Mouse (Mus musculus) midbrain, embryonic 12.5 days (tissue): Measurements from ENCODE around the gene Prkd1. TPM values are rescaled to one million over a fixed set of nuclear protein-coding genes. Genes with fewer than 3 reads are reported as not detected.

Experiments
- ATAC-seq: fragments of 200-750 bp; cut with Nextera tagmentation; 2 replicates; pipeline ENCODE4 v1.8.0; 2017; ENCODE audit warnings: low read depth, moderate TSS enrichment, moderate library complexity; ENCODE audit not compliant: low FRiP score
- H3K27ac ChIP-seq: fragments of 300-500 bp; sonication (generic); replicated peaks from 2 replicates; pipeline ENCODE4 v1.5.1; 2016; ENCODE audit warnings: mild to moderate bottlenecking
- H3K27me3 ChIP-seq: fragments of 300-500 bp; sonication (generic); 2 replicates; pipeline ENCODE4 v1.6.1; 2016; ENCODE audit warnings: mild to moderate bottlenecking
- H3K36me3 ChIP-seq: fragments of 300-500 bp; sonication (generic); 2 replicates; pipeline ENCODE4 v1.6.1; 2016
- H3K4me1 ChIP-seq: fragments of 300-500 bp; sonication (generic); 2 replicates; pipeline ENCODE4 v1.6.1; 2016
- H3K4me2 ChIP-seq: fragments of 300-500 bp; sonication (generic); replicated peaks from 2 replicates; pipeline ENCODE4 v1.6.1; 2016; ENCODE audit warnings: mild to moderate bottlenecking, moderate library complexity
- H3K4me3 ChIP-seq: fragments of 300-500 bp; sonication (generic); 2 replicates; pipeline ENCODE4 v1.5.1; 2016; ENCODE audit warnings: mild to moderate bottlenecking
- H3K9ac ChIP-seq: fragments of 300-500 bp; sonication (generic); replicated peaks from 2 replicates; pipeline ENCODE4 v1.6.1; 2016; ENCODE audit warnings: mild to moderate bottlenecking, moderate library complexity
- H3K9me3 ChIP-seq: fragments of 300-500 bp; sonication (generic); 2 replicates; pipeline ENCODE4 v1.6.1; 2016; ENCODE audit warnings: mild to moderate bottlenecking
- WGBS: fragments of 180-500 bp; shearing (Covaris S2); methylation state at CpG from one replicate; pipeline ENCODE4 v1.1.7; 2016; 5-methylcytosine and 5-hydroxymethylcytosine counted together
- polyA plus RNA-seq: library from polyadenylated mRNA; unstranded; fragments of >200 nt; fragmentation: Nextera tagmentation; extraction: Ambion mirVana; gene quantifications from 2 replicates; pipeline ENCODE4 v1.2.1, GENCODE M21; 2016

Gene Prkd1
- polyA plus RNA-seq, 1 experiment from 2014 or later = 4.9 TPM

DNA sequence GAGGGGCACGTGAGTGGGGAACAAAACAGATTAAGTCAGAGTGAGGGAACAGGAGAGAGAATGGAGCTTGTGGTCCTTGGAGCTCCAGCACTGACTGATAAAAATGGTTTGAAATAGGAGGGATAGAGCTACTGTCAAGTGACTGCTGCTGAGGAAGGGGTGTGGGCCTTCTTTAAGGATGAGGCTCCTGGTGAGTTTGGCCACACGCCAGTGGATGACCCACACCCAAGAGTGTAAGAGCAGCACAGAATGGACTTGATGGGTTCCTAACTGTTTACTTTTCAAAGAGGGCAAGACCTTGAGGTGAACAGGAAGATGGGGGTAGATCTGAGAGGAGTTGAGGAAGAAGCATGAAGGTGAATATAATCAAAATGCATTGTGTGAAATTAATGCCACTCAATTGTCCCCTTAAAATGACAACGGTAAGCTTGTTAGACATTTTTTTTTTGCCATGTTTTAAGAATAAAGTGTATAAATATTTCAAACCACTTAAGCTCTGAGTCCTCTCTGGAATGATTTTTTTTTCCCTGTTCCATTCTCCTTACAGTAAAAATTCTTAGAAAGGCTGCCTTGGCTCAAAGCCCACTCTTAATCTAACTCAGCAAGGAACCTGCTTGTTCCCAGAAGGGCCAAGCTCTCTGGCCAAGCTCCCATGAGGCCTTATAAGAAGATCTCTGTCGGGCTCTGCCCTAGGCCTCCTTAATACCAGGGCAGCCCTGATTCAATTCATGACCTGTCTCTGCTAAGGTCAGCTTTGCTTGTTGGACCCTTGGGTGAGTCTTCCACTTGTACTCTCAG is 42.0 kb downstream of the Prkd1 start:
- H3K36me3 ChIP-seq = no peaks in the 10 kb centered on the region
- ATAC-seq = no peak
- H3K27me3 ChIP-seq = no peaks in the 10 kb centered on the region
- WGBS = 78% methylated on average over 4 of the region's 4 CpGs
- H3K4me2 ChIP-seq = no peak overlapping the region
- no peak overlapping the region for H3K9ac ChIP-seq
- H3K4me3 ChIP-seq = no peak overlapping the region
- no peaks in the 10 kb centered on the region for H3K9me3 ChIP-seq
- no peak overlapping the region for H3K27ac ChIP-seq
- H3K4me1 ChIP-seq = no peaks in the 10 kb centered on the region

DNA sequence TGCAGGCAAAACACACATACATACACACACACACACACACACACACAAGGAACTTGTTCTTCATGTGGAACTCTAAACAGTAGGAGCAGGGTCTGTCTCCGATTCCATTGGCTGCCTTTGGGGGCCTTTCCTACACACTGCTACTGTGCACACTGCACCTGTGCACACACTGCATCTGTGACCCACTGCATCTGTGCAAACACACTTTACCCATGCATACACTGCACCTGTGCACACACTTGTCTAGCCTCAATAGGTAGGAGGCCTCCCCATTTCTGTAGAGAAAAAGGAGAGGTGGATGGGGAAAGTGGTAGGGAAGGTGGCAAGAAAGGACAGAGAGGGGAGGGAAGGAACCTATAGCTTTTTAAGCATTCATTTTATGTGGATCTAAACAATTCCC is 49.5 kb downstream of the Prkd1 start:
- Histone ChIP-seq H3K4me3 (no peak overlapping the region), H3K4me2 (no peak overlapping the region), H3K9ac (no peak overlapping the region), H3K36me3 (no peaks in the 10 kb centered on the region), H3K27me3 (no peaks in the 10 kb centered on the region), H3K9me3 (no peaks in the 10 kb centered on the region), H3K4me1 (no peaks in the 10 kb centered on the region), H3K27ac (no peak overlapping the region)
- 78% methylated on average over 1 of the region's 1 CpGs for WGBS
- ATAC-seq = no peak

DNA sequence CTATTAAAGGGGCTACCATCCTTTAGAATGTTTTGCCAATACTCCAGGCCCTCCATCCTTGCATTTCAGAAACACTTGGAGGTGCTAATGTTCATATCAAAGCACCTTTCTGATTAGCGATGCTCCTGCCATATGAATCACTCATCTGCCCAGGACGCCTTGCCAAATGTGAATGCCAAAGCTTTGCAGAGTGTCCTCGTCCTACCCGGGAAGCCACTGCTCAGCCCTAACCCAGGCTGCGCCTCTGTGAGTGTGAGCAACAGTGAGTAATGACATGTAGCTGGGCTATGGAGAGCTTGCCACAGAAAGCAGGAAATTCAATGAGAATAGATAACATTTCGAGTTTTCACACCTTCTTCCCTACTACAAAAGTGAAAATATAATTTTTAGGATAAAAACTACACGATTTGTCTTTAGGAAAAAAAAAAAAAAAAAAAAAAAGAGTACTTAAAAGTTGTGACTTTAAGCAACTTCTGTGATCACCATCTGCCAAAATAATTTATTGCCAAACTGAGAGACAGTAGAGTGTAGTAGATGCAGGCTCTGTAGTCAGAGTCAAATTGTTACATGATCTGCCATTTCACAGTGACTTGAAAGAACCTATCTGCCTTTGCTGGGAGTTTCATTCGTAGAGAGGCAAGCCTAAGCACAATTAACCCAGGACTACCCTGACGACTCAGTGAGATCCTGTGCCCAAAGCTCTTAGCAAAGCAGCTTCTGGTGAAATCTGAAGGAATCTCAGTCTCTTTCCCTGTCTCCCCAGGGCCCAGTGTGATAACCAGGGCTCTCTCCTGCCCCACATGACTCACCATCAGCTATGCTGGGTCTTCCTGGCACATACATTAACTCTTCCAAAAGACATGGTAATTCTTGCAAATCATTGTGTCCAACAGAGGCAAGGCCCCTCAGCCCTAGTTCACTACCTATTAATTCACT is 50.6 kb downstream of the Prkd1 start:
- no peaks in the 10 kb centered on the region for H3K9me3 ChIP-seq

GRCm38 (mm10) chr12:50597467-50597866 is 51.4 kb downstream of the Prkd1 start:
- 90% methylated on average over 4 of the region's 4 CpGs for WGBS

More for the DNA sequence above, 50.6 kb downstream of the Prkd1 start:
- Histone ChIP-seq H3K4me2 (no peak overlapping the region), H3K4me1 (no peaks in the 10 kb centered on the region), H3K4me3 (no peak overlapping the region), H3K36me3 (no peaks in the 10 kb centered on the region), H3K27ac (no peak overlapping the region), H3K9ac (no peak overlapping the region), H3K27me3 (no peaks in the 10 kb centered on the region)
- 84% methylated on average over 9 of the region's 9 CpGs for WGBS
- no peak for ATAC-seq

DNA sequence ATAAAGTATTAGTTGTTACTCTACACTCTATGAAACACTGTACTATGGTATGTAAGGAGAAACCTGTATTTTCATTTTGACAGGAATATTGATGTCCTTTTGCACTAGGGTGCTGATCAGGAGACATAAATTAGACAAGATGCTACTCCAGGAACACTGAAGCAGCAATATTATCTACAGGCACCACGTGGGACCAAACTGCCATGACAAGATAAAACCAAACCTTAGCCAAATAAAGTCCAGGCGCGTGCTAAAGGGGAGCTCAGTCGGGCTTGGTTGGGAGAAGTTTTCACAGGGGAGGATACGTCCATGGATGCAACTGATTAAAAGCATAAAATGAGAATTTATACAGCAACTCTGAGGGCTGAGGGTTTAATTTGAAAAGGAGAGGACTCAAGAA is 53.1 kb downstream of the Prkd1 start:
- H3K9me3 ChIP-seq = no peaks in the 10 kb centered on the region
- H3K27ac ChIP-seq = no peak overlapping the region
- no peak for ATAC-seq
- H3K27me3 ChIP-seq = no peaks in the 10 kb centered on the region
- H3K4me1 ChIP-seq = no peaks in the 10 kb centered on the region
- 83% methylated on average over 5 of the region's 5 CpGs for WGBS
- H3K4me3 ChIP-seq = no peak overlapping the region
- no peak overlapping the region for H3K4me2 ChIP-seq
- H3K36me3 ChIP-seq = no peaks in the 10 kb centered on the region
- H3K9ac ChIP-seq = no peak overlapping the region

More at GRCm38 (mm10) chr12:50597467-50597866, 51.4 kb downstream of the Prkd1 start:
- H3K4me3 ChIP-seq = no peak overlapping the region
- no peaks in the 10 kb centered on the region for H3K27me3 ChIP-seq
- no peak overlapping the region for H3K4me2 ChIP-seq
- H3K9me3 ChIP-seq = no peaks in the 10 kb centered on the region
- no peaks in the 10 kb centered on the region for H3K36me3 ChIP-seq
- ATAC-seq = no peak
- H3K4me1 ChIP-seq = no peaks in the 10 kb centered on the region
- no peak overlapping the region for H3K27ac ChIP-seq
- H3K9ac ChIP-seq = no peak overlapping the region

DNA sequence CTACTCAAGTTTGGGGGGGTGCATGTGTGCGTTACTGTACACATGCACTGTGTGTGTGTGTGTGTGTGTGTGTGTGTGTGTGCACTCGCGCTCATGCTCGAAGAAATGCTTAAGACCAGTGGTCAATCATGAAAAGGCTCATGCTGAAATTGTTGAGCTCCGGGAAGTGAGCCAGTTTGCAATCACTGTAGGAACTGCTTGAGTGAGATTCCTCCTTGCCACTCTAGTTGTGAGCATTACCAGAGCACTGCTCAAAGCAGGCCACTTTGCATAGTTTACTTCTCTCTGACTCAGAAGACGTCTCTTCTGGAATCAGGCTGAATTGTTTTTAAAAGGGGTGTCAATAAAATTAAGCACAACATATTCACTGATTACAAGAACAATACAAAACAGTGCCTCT is 54.4 kb downstream of the Prkd1 start:
- no peak overlapping the region for H3K9ac ChIP-seq
- no peaks in the 10 kb centered on the region for H3K27me3 ChIP-seq
- ATAC-seq = no peak
- H3K36me3 ChIP-seq = no peaks in the 10 kb centered on the region
- no peaks in the 10 kb centered on the region for H3K9me3 ChIP-seq
- 85% methylated on average over 6 of the region's 6 CpGs for WGBS
- H3K4me1 ChIP-seq = no peaks in the 10 kb centered on the region
- no peak overlapping the region for H3K4me3 ChIP-seq
- no peak overlapping the region for H3K4me2 ChIP-seq
- H3K27ac ChIP-seq = no peak overlapping the region

- H3K9ac ChIP-seq = no peak overlapping the region
- no peak overlapping the region for H3K4me2 ChIP-seq
- no peak for ATAC-seq
- H3K9me3 ChIP-seq = no peaks in the 10 kb centered on the region
- no peaks in the 10 kb centered on the region for H3K27me3 ChIP-seq
- WGBS = 79% methylated on average over 2 of the region's 2 CpGs
- H3K36me3 ChIP-seq = no peaks in the 10 kb centered on the region
- no peaks in the 10 kb centered on the region for H3K4me1 ChIP-seq
- H3K4me3 ChIP-seq = no peak overlapping the region
- H3K27ac ChIP-seq = no peak overlapping the region
Measured at GRCm38 (mm10) chr12:50593481-50593880, 55.4 kb downstream of the Prkd1 start.

DNA sequence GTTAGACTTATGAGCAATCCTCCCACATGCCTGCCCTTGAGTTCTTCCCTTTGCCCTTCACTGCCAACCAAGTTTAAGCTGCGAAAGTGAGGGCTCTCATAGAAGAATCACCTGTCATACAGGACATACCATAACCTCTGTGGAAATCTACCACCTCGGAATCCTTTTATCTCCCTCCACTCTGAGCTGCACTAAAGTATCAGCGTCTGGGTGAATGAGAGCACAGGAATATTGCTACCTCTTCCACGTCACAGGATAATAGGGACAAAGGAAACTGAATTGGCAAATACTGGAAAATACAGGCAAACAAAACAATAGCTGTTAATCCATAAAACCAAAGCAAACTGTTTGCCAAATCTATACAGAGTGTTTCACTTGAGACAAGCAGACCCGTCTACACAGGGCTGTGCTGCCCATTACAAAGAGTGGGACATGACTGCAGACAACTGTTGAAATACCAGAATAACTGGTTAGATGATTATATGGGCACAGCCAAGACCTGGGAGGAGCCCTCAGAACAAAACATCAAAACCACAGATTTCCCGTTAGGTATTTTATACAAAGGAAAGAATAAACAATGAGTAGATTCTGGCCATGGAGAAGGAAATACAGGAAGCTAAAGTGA is 60.6 kb downstream of the Prkd1 start:
- H3K4me3 ChIP-seq = no peak overlapping the region
- H3K9ac ChIP-seq = no peak overlapping the region
- no peaks in the 10 kb centered on the region for H3K36me3 ChIP-seq
- WGBS = 85% methylated on average over 6 of the region's 6 CpGs
- H3K4me1 ChIP-seq = no peaks in the 10 kb centered on the region
- H3K9me3 ChIP-seq = no peaks in the 10 kb centered on the region
- H3K4me2 ChIP-seq = no peak overlapping the region
- H3K27me3 ChIP-seq = no peaks in the 10 kb centered on the region
- no peak overlapping the region for H3K27ac ChIP-seq
- ATAC-seq = no peak

- no peak overlapping the region for H3K4me3 ChIP-seq
- H3K27me3 ChIP-seq = no peaks in the 10 kb centered on the region
- 91% methylated on average over 1 of the region's 1 CpGs for WGBS
- H3K36me3 ChIP-seq = no peaks in the 10 kb centered on the region
- H3K4me2 ChIP-seq = no peak overlapping the region
- ATAC-seq = no peak
- no peaks in the 10 kb centered on the region for H3K9me3 ChIP-seq
- H3K9ac ChIP-seq = no peak overlapping the region
- no peaks in the 10 kb centered on the region for H3K4me1 ChIP-seq
- no peak overlapping the region for H3K27ac ChIP-seq
Measured at GRCm38 (mm10) chr12:50565198-50565597, 83.7 kb downstream of the Prkd1 start.

- Histone ChIP-seq H3K9ac (no peak overlapping the region), H3K4me3 (no peak overlapping the region), H3K36me3 (no peaks in the 10 kb centered on the region), H3K4me2 (no peak overlapping the region), H3K9me3 (no peaks in the 10 kb centered on the region), H3K27me3 (no peaks in the 10 kb centered on the region), H3K4me1 (no peaks in the 10 kb centered on the region), H3K27ac (no peak overlapping the region)
- no peak for ATAC-seq
- WGBS = 85% methylated on average over 1 of the region's 1 CpGs
Measured at GRCm38 (mm10) chr12:50560536-50560935, 88.4 kb downstream of the Prkd1 start.

- H3K4me2 ChIP-seq = no peak overlapping the region
- no peaks in the 10 kb centered on the region for H3K27me3 ChIP-seq
- H3K4me3 ChIP-seq = no peak overlapping the region
- H3K27ac ChIP-seq = no peak overlapping the region
- no peak for ATAC-seq
- H3K9ac ChIP-seq = no peak overlapping the region
- H3K36me3 ChIP-seq = no peaks in the 10 kb centered on the region
- no peaks in the 10 kb centered on the region for H3K9me3 ChIP-seq
- WGBS = 77% methylated on average over 4 of the region's 4 CpGs
- no peaks in the 10 kb centered on the region for H3K4me1 ChIP-seq
Measured at GRCm38 (mm10) chr12:50558231-50558630, 90.7 kb downstream of the Prkd1 start.

DNA sequence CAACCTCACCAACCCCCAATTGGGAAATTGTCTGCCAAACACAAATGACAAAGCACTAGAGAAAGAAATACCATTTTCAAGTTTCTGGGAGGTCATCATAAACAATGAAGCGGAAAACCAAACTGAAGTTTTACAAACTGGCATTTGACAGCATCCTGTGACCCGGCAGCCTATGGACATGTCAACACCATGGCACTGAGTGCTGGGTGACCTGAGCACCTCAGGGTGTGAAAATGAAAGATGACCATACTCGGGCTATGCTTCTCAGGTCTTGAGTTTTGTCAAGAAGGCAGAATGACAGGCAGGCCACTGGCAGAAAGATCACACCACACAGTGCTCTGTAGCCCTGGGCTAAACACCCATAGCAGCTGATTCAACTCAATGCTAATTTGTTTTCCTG is 94.7 kb downstream of the Prkd1 start:
- no peaks in the 10 kb centered on the region for H3K4me1 ChIP-seq
- no peak for ATAC-seq

More for the DNA sequence above, 94.7 kb downstream of the Prkd1 start:
- Histone ChIP-seq H3K4me3 (no peak overlapping the region), H3K4me2 (no peak overlapping the region), H3K36me3 (no peaks in the 10 kb centered on the region), H3K9ac (no peak overlapping the region), H3K27me3 (no peaks in the 10 kb centered on the region), H3K27ac (no peak overlapping the region), H3K9me3 (no peaks in the 10 kb centered on the region)
- WGBS = 81% methylated on average over 3 of the region's 3 CpGs
